ENCODE assay signal across 8 mouse cellular contexts in genomic region chr11:53430670-53431346, GRCm38 (mm10). TPM values are rescaled to one million over a fixed set of nuclear protein-coding genes. Genes with fewer than 3 reads are reported as not detected.
DNase-seq lines count a peak whose midpoint lies in the region; ATAC-seq lines count a peak whose summit lies in the region.

Gene Uqcrq (minus strand): TSS chr11:53430831.
Gene Gdf9 (plus strand): TSS chr11:53431023.

- peak; percentile 90 to 95 for DNase-seq in adrenal gland, adult 18-20 months (ENCODE audit: low spot score in 2 of 2)
- DNase-seq in embryo, embryonic 11 days: peak; percentile 100
- DNase-seq in gastrocnemius, postnatal 25 days: peak; percentile 98
- peak; percentile 96 for DNase-seq in intestine, embryonic 14.5 days (ENCODE audit: low spot score)
- peak; percentile 99 to 100 for DNase-seq in left cerebral cortex, postnatal 14 days (ENCODE audit: low spot score in 2 of 2)
- peak; percentile 99 for DNase-seq in mesoderm, embryonic 11.5 days (ENCODE audit: low read depth, low spot score)
- peak; percentile 100 for DNase-seq in right cerebral cortex, postnatal 36 days (ENCODE audit: low spot score in 2 of 2)
- DNase-seq in yolk sac, embryonic 10.5 days (ENCODE audit: low spot score): peak; percentile 100

- H3K27ac ChIP-seq in intestine, embryonic 14.5 days (ENCODE audit: low read depth): peak within 1 kb of the TSS; percentile 77

- H3K27me3 ChIP-seq in intestine, embryonic 14.5 days (replicated peaks; ENCODE audit: control insufficient read depth, insufficient read depth, low read length): no peaks in the 10 kb centered on the region

- peaks cover 9% of the 10 kb centered on the region for H3K4me1 ChIP-seq in intestine, embryonic 14.5 days (replicated peaks; ENCODE audit: control insufficient read depth, insufficient read depth, low read length)

- peaks cover 19% of the 10 kb centered on the region for H3K36me3 ChIP-seq in intestine, embryonic 14.5 days (ENCODE audit: control insufficient read depth, insufficient read depth, low read length)

- intact Hi-C loops in left cerebral cortex, postnatal 14 days (cut with DNase I): loop anchor here (5.0 kb wide), 1 partner anchor 36 kb away; no protein-coding TSS in a partner anchor

- H3K9me3 ChIP-seq in intestine, embryonic 14.5 days (ENCODE audit: control insufficient read depth, low read length): no peaks in the 10 kb centered on the region

- H3K4me3 ChIP-seq in intestine, embryonic 14.5 days (ENCODE audit: low read depth, low read length): peak within 1 kb of the TSS; percentile 95

- under 1% methylated on average over 44 of the region's 44 CpGs for WGBS in intestine, embryonic 14.5 days

- H3K9ac ChIP-seq in intestine, embryonic 14.5 days (ENCODE audit: low read length): peak within 1 kb of the TSS; percentile 86

- peak; percentile 94 for ATAC-seq in intestine, embryonic 14.5 days (replicated peaks; ENCODE audit: low FRiP score, low TSS enrichment, low read depth)

- H3K4me2 ChIP-seq in intestine, embryonic 14.5 days (ENCODE audit: low read length): peak within 1 kb of the TSS; percentile 94

RNA-seq across cellular contexts. Expression of gene Uqcrq, which starts in this region (rescaled TPM):
- 1,000 to 10,000 TPM; 1,110 to 1,480 TPM for total RNA-seq in adrenal gland, adult 18-20 months (2021)
- total RNA-seq in gastrocnemius, postnatal 25 days (2021): 1,000 to 10,000 TPM; 1,448 to 1,479 TPM
- 645 and 717 TPM in 2 replicates for polyA plus RNA-seq in intestine, embryonic 14.5 days (2014; fragmentation: Nextera tagmentation; extraction: Ambion mirVana)
- 100 to 1,000 TPM; 556 to 597 TPM for total RNA-seq in left cerebral cortex, postnatal 14 days (2021)

RNA-seq across cellular contexts. Expression of gene Gdf9, which starts in this region (rescaled TPM):
- total RNA-seq in adrenal gland, adult 18-20 months (2021): 1 to 10 TPM; 4.3 to 6.0 TPM
- under 1 TPM; 0.20 to 0.54 TPM for total RNA-seq in gastrocnemius, postnatal 25 days (2021)
- 1.5 and 1.7 TPM in 2 replicates for polyA plus RNA-seq in intestine, embryonic 14.5 days (2014; fragmentation: Nextera tagmentation; extraction: Ambion mirVana)
- total RNA-seq in left cerebral cortex, postnatal 14 days (2021): 1 to 10 TPM in 1 of 2 experiments, under 1 TPM in 1; 0.55 to 1.1 TPM

Comparison
In these comparisons a context has a peak if more than half of its experiments do, and no peak if none do; other contexts are left out.
1. Peak in every context shown above with its lines: DNase-seq, ATAC-seq, H3K4me3 ChIP-seq and H3K27ac ChIP-seq.